Mouse (Mus musculus): ENCODE results near the gene Gm11032.

GRCm38 (mm10) chr11:4611904-4612303 lies 8.0 kb upstream of the Gm11032 start:
- no peak for TF ChIP-seq USF2 (IDR thresholded peaks at IDR 0.05; ENCODE audit: borderline replicate concordance in 1 of 2, insufficient read depth in 1 of 2, low read depth in 1 of 2, low read length in 2 of 2)
- no peak for TF ChIP-seq POLR2A (IDR thresholded peaks at IDR 0.05; ENCODE audit: control insufficient read depth in 1 of 2, insufficient read depth in 1 of 2, low read depth in 1 of 2, low read length in 2 of 2, poor library complexity in 1 of 2)
- no peak for TF ChIP-seq E2F4 (IDR thresholded peaks at IDR 0.05; ENCODE audit: borderline replicate concordance, low read depth, low read length)
- TF ChIP-seq CTCF (IDR thresholded peaks at IDR 0.05 in 2 of 3, conservative IDR thresholded peaks at IDR 0.05 in 1 of 3; ENCODE audit: control insufficient read depth in 1 of 3, insufficient read depth in 1 of 3, low read depth in 2 of 3, low read length in 3 of 3, poor library complexity in 1 of 3, severe bottlenecking in 1 of 3), result no peak
- TF ChIP-seq EP300 (IDR thresholded peaks at IDR 0.05; ENCODE audit: low read depth in 1 of 2, low read length in 2 of 2), result no peak
- TF ChIP-seq ETS1 (IDR thresholded peaks at IDR 0.05; ENCODE audit: low read depth, low read length), result no peak
- TF ChIP-seq GABPA (IDR thresholded peaks at IDR 0.05; ENCODE audit: low read depth, low read length), result no peak
- TF ChIP-seq ZC3H11A (IDR thresholded peaks at IDR 0.05; ENCODE audit: low read depth, low read length), result no peak
- TF ChIP-seq MAFK (IDR thresholded peaks at IDR 0.05; ENCODE audit: borderline replicate concordance, low read depth, low read length), result no peak
- TF ChIP-seq HCFC1 (IDR thresholded peaks at IDR 0.05; ENCODE audit: low read depth, low read length), result no peak
